27 mouse cellular contexts compared by ENCODE assay signal in genomic region chr1:77265677-77266076, GRCm38 (mm10).
DNase-seq lines count a peak whose midpoint lies in the region; ATAC-seq and TF ChIP-seq lines count a peak whose summit lies in the region.
"Had no signal": no experiment of that assay in that cellular context is flagged by ENCODE, and none has a peak within 500 bp of the region (broad histone marks: within the 10 kb centered on the region; RNA-seq: fewer than 3 reads in every experiment).

No protein-coding gene starts in this region.

- ATAC-seq in embryonic facial prominence, embryonic 11.5 days (replicated peaks; ENCODE audit: insufficient number of reproducible peaks, low FRiP score, low TSS enrichment, low read depth): no peak
- ATAC-seq in kidney, embryonic 16.5 days (ENCODE audit: low FRiP score, low TSS enrichment): 0 out of 2 replicates have a peak, but pooled peaks have one; percentile 35
- no peak for ATAC-seq in embryonic facial prominence, embryonic 12.5 days (ENCODE audit: insufficient number of reproducible peaks, insufficient read depth, low FRiP score, low TSS enrichment)
- ATAC-seq: activated CD4-positive, CD25-positive, alpha-beta regulatory T cell, adult 4 months; forebrain, embryonic 13.5 days; forebrain, embryonic 16.5 days; hindbrain, embryonic 16.5 days had no signal

- no peak overlapping the region for H3K9ac ChIP-seq in embryonic facial prominence, embryonic 11.5 days (replicated peaks; ENCODE audit: low read length)
- H3K9ac ChIP-seq in kidney, embryonic 16.5 days (replicated peaks; ENCODE audit: low read length): no peak overlapping the region
- H3K9ac ChIP-seq in embryonic facial prominence, embryonic 12.5 days: no peak overlapping the region
- H3K9ac ChIP-seq: forebrain, embryonic 13.5 days; heart, embryonic 12.5 days; heart, embryonic 15.5 days; hindbrain, embryonic 13.5 days had no signal

- no peak overlapping the region for H3K4me3 ChIP-seq in embryonic facial prominence, embryonic 11.5 days (ENCODE audit: low read depth, low read length)
- no peak overlapping the region for H3K4me3 ChIP-seq in embryonic facial prominence, embryonic 10.5 days
- no peak overlapping the region for H3K4me3 ChIP-seq in kidney, embryonic 16.5 days (ENCODE audit: low read length)
- no peak overlapping the region for H3K4me3 ChIP-seq in kidney, adult 2 months (ENCODE audit: insufficient read depth, low read depth, low read length)
- no peak overlapping the region for H3K4me3 ChIP-seq in embryonic facial prominence, embryonic 12.5 days
- H3K4me3 ChIP-seq: forebrain, embryonic 10.5 days; forebrain, embryonic 13.5 days; gastrocnemius, adult 2 months; heart, embryonic 12.5 days; heart, embryonic 15.5 days; hindbrain, embryonic 10.5 days; hindbrain, embryonic 13.5 days had no signal

- DNase-seq in embryonic facial prominence, embryonic 11.5 days (ENCODE audit: low spot score): peak; percentile 23
- no peak for DNase-seq in embryonic facial prominence, embryonic 10.5 days (ENCODE audit: low spot score)
- DNase-seq in kidney, adult 2 months: no peak
- no peak for DNase-seq in spleen, adult 12 weeks (ENCODE audit: low spot score)
- DNase-seq: adrenal gland, adult 8-10 months; adrenal gland, postnatal 25 days; cerebellum, adult 11-12 months; cerebellum, adult 8-10 months; cerebellum, postnatal 10 days; cerebellum, postnatal 36 days; embryo, embryonic 11 days; gastrocnemius, adult 2 months; gastrocnemius, postnatal 14 days; heart, adult 11 months; heart, postnatal 10 days; heart, postnatal 36 days had no signal

- H3K27me3 ChIP-seq in embryonic facial prominence, embryonic 11.5 days (ENCODE audit: control insufficient read depth, insufficient read depth, low read length): no peaks in the 10 kb centered on the region
- H3K27me3 ChIP-seq in embryonic facial prominence, embryonic 10.5 days (replicated peaks; ENCODE audit: low read depth, poor library complexity, severe bottlenecking): 0 out of 2 replicates have a peak, but pooled peaks cover 4% of the 10 kb centered on the region
- no peaks in the 10 kb centered on the region for H3K27me3 ChIP-seq in kidney, embryonic 16.5 days (ENCODE audit: insufficient read depth, low read length)
- H3K27me3 ChIP-seq in kidney, adult 2 months (replicated peaks; ENCODE audit: control insufficient read depth, insufficient read depth, low read length): no peaks in the 10 kb centered on the region
- no peaks in the 10 kb centered on the region for H3K27me3 ChIP-seq in embryonic facial prominence, embryonic 12.5 days
- H3K27me3 ChIP-seq: forebrain, embryonic 13.5 days; heart, embryonic 12.5 days; heart, embryonic 15.5 days; hindbrain, embryonic 13.5 days had no signal

- H3K36me3 ChIP-seq in embryonic facial prominence, embryonic 11.5 days (replicated peaks; ENCODE audit: control insufficient read depth, insufficient read depth, low read depth, low read length): no peaks in the 10 kb centered on the region
- no peaks in the 10 kb centered on the region for H3K36me3 ChIP-seq in embryonic facial prominence, embryonic 10.5 days (replicated peaks)
- no peaks in the 10 kb centered on the region for H3K36me3 ChIP-seq in kidney, embryonic 16.5 days (ENCODE audit: insufficient read depth, low read length)
- no peaks in the 10 kb centered on the region for H3K36me3 ChIP-seq in kidney, adult 2 months (ENCODE audit: control insufficient read depth, insufficient read depth, low read length)
- H3K36me3 ChIP-seq in embryonic facial prominence, embryonic 12.5 days: no peaks in the 10 kb centered on the region
- H3K36me3 ChIP-seq: forebrain, embryonic 10.5 days; heart, embryonic 12.5 days; heart, embryonic 15.5 days; hindbrain, embryonic 10.5 days; hindbrain, embryonic 13.5 days had no signal

- H3K4me2 ChIP-seq in embryonic facial prominence, embryonic 11.5 days (ENCODE audit: low read depth, low read length): no peak overlapping the region
- H3K4me2 ChIP-seq in kidney, embryonic 16.5 days (replicated peaks; ENCODE audit: low read depth, low read length): 0 out of 2 replicates have a peak overlapping the region, but pooled peaks have one; percentile 10
- H3K4me2 ChIP-seq in embryonic facial prominence, embryonic 12.5 days (replicated peaks): 0 out of 2 replicates have a peak overlapping the region, but pooled peaks have one; percentile 7
- H3K4me2 ChIP-seq: forebrain, embryonic 13.5 days; heart, embryonic 12.5 days; heart, embryonic 15.5 days; hindbrain, embryonic 13.5 days had no signal

- H3K27ac ChIP-seq in embryonic facial prominence, embryonic 11.5 days (replicated peaks; ENCODE audit: low read depth, low read length): no peak overlapping the region
- no peak overlapping the region for H3K27ac ChIP-seq in embryonic facial prominence, embryonic 10.5 days (replicated peaks)
- H3K27ac ChIP-seq in kidney, embryonic 16.5 days (ENCODE audit: low read length): no peak overlapping the region
- no peak overlapping the region for H3K27ac ChIP-seq in kidney, adult 2 months (ENCODE audit: insufficient read depth, low read depth, low read length)
- H3K27ac ChIP-seq in embryonic facial prominence, embryonic 12.5 days: no peak overlapping the region; the same call in 1 of the 2 replicates
- H3K27ac ChIP-seq: forebrain, embryonic 10.5 days; forebrain, embryonic 13.5 days; gastrocnemius, adult 2 months; heart, embryonic 15.5 days; hindbrain, embryonic 10.5 days; hindbrain, embryonic 13.5 days had no signal

- TF ChIP-seq POLR2A in kidney, adult 2 months (IDR thresholded peaks at IDR 0.05; ENCODE audit: low read depth, low read length): no peak

- TF ChIP-seq CTCF in kidney, adult 2 months (conservative IDR thresholded peaks at IDR 0.05; ENCODE audit: insufficient read depth, insufficient read length, low read depth, low read length): no peak

- H3K9me3 ChIP-seq in embryonic facial prominence, embryonic 11.5 days (replicated peaks; ENCODE audit: control insufficient read depth, low read length): no peaks in the 10 kb centered on the region
- no peaks in the 10 kb centered on the region for H3K9me3 ChIP-seq in embryonic facial prominence, embryonic 10.5 days
- H3K9me3 ChIP-seq in kidney, embryonic 16.5 days (ENCODE audit: low read length): no peaks in the 10 kb centered on the region
- no peaks in the 10 kb centered on the region for H3K9me3 ChIP-seq in embryonic facial prominence, embryonic 12.5 days
- H3K9me3 ChIP-seq: forebrain, embryonic 10.5 days; forebrain, embryonic 13.5 days; heart, embryonic 12.5 days; heart, embryonic 15.5 days; hindbrain, embryonic 10.5 days; hindbrain, embryonic 13.5 days had no signal

- H3K4me1 ChIP-seq in embryonic facial prominence, embryonic 11.5 days (ENCODE audit: control insufficient read depth, insufficient read depth, low read length): peaks cover 2% of the 10 kb centered on the region; the same call in 1 of the 2 replicates
- peaks cover 17% of the 10 kb centered on the region for H3K4me1 ChIP-seq in embryonic facial prominence, embryonic 10.5 days
- H3K4me1 ChIP-seq in kidney, embryonic 16.5 days (ENCODE audit: insufficient read depth, low read length): peaks cover 19% of the 10 kb centered on the region
- H3K4me1 ChIP-seq in kidney, adult 2 months (ENCODE audit: control insufficient read depth, insufficient read depth, low read length): no peaks in the 10 kb centered on the region; the same call in 1 of the 2 replicates
- H3K4me1 ChIP-seq in embryonic facial prominence, embryonic 12.5 days: peaks cover 14% of the 10 kb centered on the region; the same call in 1 of the 2 replicates
- H3K4me1 ChIP-seq: forebrain, embryonic 13.5 days; heart, embryonic 12.5 days; heart, embryonic 15.5 days; hindbrain, embryonic 10.5 days had no signal

- 44% methylated on average over 8 of the region's 8 CpGs for WGBS in embryonic facial prominence, embryonic 11.5 days
- WGBS in embryonic facial prominence, embryonic 10.5 days: 57% methylated on average over 8 of the region's 8 CpGs
- 17% methylated on average over 8 of the region's 8 CpGs for WGBS in kidney, embryonic 16.5 days
- 49% methylated on average over 8 of the region's 8 CpGs for WGBS in kidney, adult 2 months
- 24% methylated on average over 8 of the region's 8 CpGs for WGBS in embryonic facial prominence, embryonic 12.5 days
